Mouse (Mus musculus): ENCODE results near the gene Os9. TPM values are rescaled to one million over a fixed set of nuclear protein-coding genes. Genes with fewer than 3 reads are reported as not detected.

The Os9 gene
- total RNA-seq, 2 experiments from 2014 or later: 111 to 116 TPM

GRCm38 (mm10) chr10:127058708-127059107, 62.2 kb downstream of the Os9 start:
- intact Hi-C loops (cut with DNase I): no loop called here
- no peak for DNase-seq (ENCODE audit: low spot score in 2 of 2)

GRCm38 (mm10) chr10:127058161-127058560, 62.8 kb downstream of the Os9 start:
- peak in 1 of 2 experiments; percentile 79 for DNase-seq (ENCODE audit: low spot score in 2 of 2)
- intact Hi-C loops (cut with DNase I): no loop called here

GRCm38 (mm10) chr10:127056490-127056889, 64.4 kb downstream of the Os9 start:
- intact Hi-C loops (cut with DNase I): no loop called here
- no peak for DNase-seq (ENCODE audit: low spot score in 2 of 2)

GRCm38 (mm10) chr10:127055406-127055805, 65.5 kb downstream of the Os9 start:
- DNase-seq (ENCODE audit: low spot score in 2 of 2): no peak
- intact Hi-C loops (cut with DNase I): no loop called here

GRCm38 (mm10) chr10:127054646-127055045, 66.3 kb downstream of the Os9 start:
- intact Hi-C loops (cut with DNase I): no loop called here
- DNase-seq (ENCODE audit: low spot score in 2 of 2): no peak

- intact Hi-C loops (cut with DNase I): no loop called here
Observed at GRCm38 (mm10) chr10:127050119-127050474, 70.8 kb downstream of the Os9 start.

GRCm38 (mm10) chr10:127049395-127050118, 71.4 kb downstream of the Os9 start:
- intact Hi-C loops (cut with DNase I): no loop called here
- no peak for DNase-seq (ENCODE audit: low spot score in 2 of 2)

More at GRCm38 (mm10) chr10:127050119-127050474, 70.8 kb downstream of the Os9 start:
- no peak for DNase-seq (ENCODE audit: low spot score in 2 of 2)

- no peak for DNase-seq (ENCODE audit: low spot score in 2 of 2)
- intact Hi-C loops (cut with DNase I): no loop called here
Observed at GRCm38 (mm10) chr10:127048608-127049394, 72.1 kb downstream of the Os9 start.

- intact Hi-C loops (cut with DNase I): no loop called here
- no peak for DNase-seq (ENCODE audit: low spot score in 2 of 2)
Observed at GRCm38 (mm10) chr10:127047954-127048353, 73.0 kb downstream of the Os9 start, which contains the start of gene Cyp27b1. Gene Cyp27b1 (plus strand): TSS chr10:127048250.

Other genes starting within 250 kb of the Os9 start
- 10 to 100 TPM in 1 of 2 experiments, 1 to 10 TPM in 1; 7.7 to 11.3 TPM for gene Atp23, start 219.8 kb downstream of the Os9 start, total RNA-seq (2021)
- gene Ctdsp2, start 142.4 kb downstream of the Os9 start, total RNA-seq (2021): 10 to 100 TPM; 69.6 to 75.1 TPM
- gene Avil, start 120.4 kb downstream of the Os9 start, total RNA-seq (2021): under 1 TPM; 0.29 to 0.40 TPM
- 10 to 100 TPM; 27.7 to 28.2 TPM for gene Tsfm, start 90.3 kb downstream of the Os9 start, total RNA-seq (2021)
- gene Mettl1, start 79.7 kb downstream of the Os9 start, total RNA-seq (2021): 10 to 100 TPM; 10.3 to 11.1 TPM
- gene Eef1akmt3, start 79.6 kb downstream of the Os9 start, total RNA-seq (2021): under 1 TPM in 1 of 2 experiments, not detected in 1; 0.19 TPM
- gene Cyp27b1, start 72.9 kb downstream of the Os9 start, total RNA-seq (2021): under 1 TPM; 0.59 to 0.61 TPM
- 10 to 100 TPM; 32.7 to 35.1 TPM for gene March9, start 60.9 kb downstream of the Os9 start, total RNA-seq (2021)
- gene Cdk4, start 57.6 kb downstream of the Os9 start, total RNA-seq (2021): 100 to 1,000 TPM in 1 of 2 experiments, 10 to 100 TPM in 1; 88.3 to 106 TPM
- gene Tspan31, start 50.9 kb downstream of the Os9 start, total RNA-seq (2021): 10 to 100 TPM; 67.1 to 74.5 TPM
- gene Agap2, start 45.8 kb downstream of the Os9 start, total RNA-seq (2021): 100 to 1,000 TPM; 704 to 706 TPM
- gene B4galnt1, start 44.1 kb upstream of the Os9 start, total RNA-seq (2021): 100 to 1,000 TPM; 108 to 110 TPM
- gene Slc26a10, start 59.5 kb upstream of the Os9 start, total RNA-seq (2021): 1 to 10 TPM; 1.1 to 1.4 TPM
- gene Arhgef25, start 69.0 kb upstream of the Os9 start, total RNA-seq (2021): 100 to 1,000 TPM in 1 of 2 experiments, 10 to 100 TPM in 1; 92.9 to 103 TPM
- 100 to 1,000 TPM; 202 to 203 TPM for gene Dtx3, start 74.6 kb upstream of the Os9 start, total RNA-seq (2021)
- gene Pip4k2c, start 90.5 kb upstream of the Os9 start, total RNA-seq (2021): 10 to 100 TPM; 63.6 to 78.9 TPM
- gene Kif5a, start 142.2 kb upstream of the Os9 start, total RNA-seq (2021): 100 to 1,000 TPM; 581 to 593 TPM
- 100 to 1,000 TPM; 308 to 321 TPM for gene Dctn2, start 145.2 kb upstream of the Os9 start, total RNA-seq (2021)
- 10 to 100 TPM; 41.2 to 44.7 TPM for gene Mbd6, start 167.9 kb upstream of the Os9 start, total RNA-seq (2021)
- 10 to 100 TPM; 59.1 to 61.5 TPM for gene Mars, start 190.7 kb upstream of the Os9 start, total RNA-seq (2021)
- gene Arhgap9, start 200.8 kb upstream of the Os9 start, total RNA-seq (2021): 1 to 10 TPM in 1 of 2 experiments, under 1 TPM in 1; 0.66 to 1.2 TPM
- gene Gli1, start 220.8 kb upstream of the Os9 start, total RNA-seq (2021): 1 to 10 TPM; 1.6 to 1.9 TPM
- gene Inhbe, start 233.3 kb upstream of the Os9 start, total RNA-seq (2021): under 1 TPM in 1 of 2 experiments, not detected in 1; 0.13 TPM
- gene Inhbc, start 249.3 kb upstream of the Os9 start, total RNA-seq (2021): not detected

All from left cerebral cortex, postnatal 14 days (tissue).